Mouse (Mus musculus): ENCODE results near the gene Dll3.

Dll3 gene

DNA sequence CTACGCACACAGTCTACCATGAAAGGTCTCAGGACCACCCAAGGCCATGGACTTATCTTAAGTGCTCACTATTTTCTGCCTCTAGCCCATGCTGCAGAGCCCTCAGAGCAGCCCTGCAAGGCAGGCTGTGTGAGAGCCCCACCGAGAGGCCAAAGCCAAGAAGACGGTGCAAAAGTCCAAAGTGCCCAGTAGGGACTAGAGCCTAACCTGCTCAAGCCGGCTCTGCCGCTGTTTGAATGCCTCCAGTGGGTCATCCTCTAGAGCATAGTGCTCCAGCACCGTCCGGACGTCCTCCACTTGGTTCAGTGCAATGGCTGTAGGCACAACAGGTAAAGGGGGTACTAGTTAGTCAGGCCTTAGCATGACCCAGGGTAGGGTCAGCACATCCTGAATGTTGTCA is 4.2 kb upstream of the Dll3 start:
- no peak for DNase-seq

GRCm38 (mm10) chr7:28305641-28306040 is 3.6 kb upstream of the Dll3 start:
- DNase-seq: no peak

GRCm38 (mm10) chr7:28298837-28299625 is 3.0 kb downstream of the Dll3 start:
- DNase-seq: peak; percentile 63

DNA sequence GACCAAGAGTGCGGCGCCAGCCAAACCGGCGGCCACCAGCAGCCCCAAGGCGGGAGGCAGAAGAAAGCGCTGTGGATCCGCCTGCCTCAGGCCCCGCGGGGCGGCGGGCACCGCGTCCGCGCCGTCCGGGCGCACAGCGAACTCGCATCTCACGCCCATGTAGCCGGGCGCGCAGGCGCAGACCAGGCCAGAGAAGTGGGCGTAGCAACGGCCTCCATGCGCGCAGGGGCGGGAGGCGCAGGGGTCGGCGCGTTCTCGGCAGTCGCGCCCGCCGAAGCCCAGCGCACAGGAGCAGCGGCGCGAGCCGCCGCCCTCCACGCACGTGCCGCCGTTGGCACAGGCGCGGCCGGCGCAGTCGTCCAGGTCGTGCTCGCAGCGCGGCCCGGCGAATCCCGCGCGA is 7.6 kb downstream of the Dll3 start:
- peak; percentile 41 for DNase-seq

DNA sequence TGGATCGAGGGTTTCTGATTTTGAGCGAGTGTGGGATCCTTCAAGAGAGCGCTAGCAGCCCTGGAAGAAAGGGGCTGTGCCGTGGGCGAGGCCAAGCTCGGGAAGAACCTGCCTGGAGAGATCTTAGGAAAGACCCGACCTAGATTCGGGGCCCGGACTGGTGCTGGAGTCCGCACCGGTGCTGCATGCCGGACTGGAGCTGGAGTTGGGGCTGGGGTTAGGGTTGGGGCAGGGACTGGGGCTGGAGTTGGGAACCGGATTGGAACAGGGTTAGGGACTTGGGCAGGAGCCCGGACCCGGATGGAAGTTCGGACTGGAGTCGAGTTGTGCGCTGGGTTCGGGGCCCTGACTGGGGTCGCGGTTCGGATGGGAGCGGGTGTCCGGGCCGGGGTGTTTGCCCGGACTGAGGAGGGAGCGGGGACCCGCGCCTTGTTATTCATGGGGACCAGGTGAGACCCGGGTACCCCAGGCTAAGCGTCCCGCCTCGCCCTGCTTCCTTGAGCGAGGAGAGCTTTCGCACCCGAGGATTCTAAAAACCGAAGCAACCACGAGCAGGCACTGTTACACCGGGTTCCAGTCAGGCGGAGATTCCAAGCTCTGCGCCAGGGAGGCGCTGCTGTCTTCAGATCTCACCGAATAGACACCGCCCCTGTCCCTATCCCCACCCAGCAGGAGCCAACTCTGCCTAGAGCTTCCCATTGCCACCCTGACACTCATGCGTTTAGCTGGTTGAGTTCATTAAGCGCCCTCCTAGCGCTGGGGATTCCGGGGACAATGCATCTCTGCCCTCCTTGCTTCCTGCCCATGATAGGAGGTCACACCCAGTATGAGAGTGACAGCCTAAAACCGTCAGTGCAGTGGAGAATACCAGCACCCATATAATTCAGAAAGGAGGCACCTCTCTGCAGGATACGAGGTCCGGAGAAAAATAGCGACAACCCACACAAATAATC is 11.1 kb downstream of the Dll3 start, which contains the start of gene Selenov:
Gene Selenov (minus strand): TSS at position 549 of the 953 bp plus-strand sequence.
- no peak for DNase-seq

- no peak for DNase-seq
These were observed 11.9 kb downstream of the Dll3 start for GRCm38 (mm10) chr7:28290165-28290564.

GRCm38 (mm10) chr7:28280630-28281029 is 21.4 kb downstream of the Dll3 start:
- DNase-seq: no peak

DNA sequence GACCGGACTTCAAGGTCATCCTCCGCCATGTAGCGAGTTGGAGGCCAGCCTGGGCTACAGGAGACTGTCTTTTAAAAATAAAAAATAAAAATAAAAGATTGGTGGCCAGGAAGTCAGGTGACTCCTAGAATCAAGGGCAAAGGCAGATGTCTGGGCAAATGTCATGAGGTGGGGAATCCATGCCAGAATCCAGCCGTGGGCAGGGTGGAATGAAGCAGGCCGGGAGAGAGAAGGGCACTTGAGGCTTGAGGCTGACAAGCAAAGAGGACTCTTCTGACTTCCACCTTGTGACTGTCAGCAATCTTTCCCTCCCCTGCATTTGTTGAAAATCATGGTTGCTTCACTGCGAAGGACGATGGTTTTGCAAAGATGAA is 23.8 kb downstream of the Dll3 start:
- DNase-seq: peak; percentile 41

DNA sequence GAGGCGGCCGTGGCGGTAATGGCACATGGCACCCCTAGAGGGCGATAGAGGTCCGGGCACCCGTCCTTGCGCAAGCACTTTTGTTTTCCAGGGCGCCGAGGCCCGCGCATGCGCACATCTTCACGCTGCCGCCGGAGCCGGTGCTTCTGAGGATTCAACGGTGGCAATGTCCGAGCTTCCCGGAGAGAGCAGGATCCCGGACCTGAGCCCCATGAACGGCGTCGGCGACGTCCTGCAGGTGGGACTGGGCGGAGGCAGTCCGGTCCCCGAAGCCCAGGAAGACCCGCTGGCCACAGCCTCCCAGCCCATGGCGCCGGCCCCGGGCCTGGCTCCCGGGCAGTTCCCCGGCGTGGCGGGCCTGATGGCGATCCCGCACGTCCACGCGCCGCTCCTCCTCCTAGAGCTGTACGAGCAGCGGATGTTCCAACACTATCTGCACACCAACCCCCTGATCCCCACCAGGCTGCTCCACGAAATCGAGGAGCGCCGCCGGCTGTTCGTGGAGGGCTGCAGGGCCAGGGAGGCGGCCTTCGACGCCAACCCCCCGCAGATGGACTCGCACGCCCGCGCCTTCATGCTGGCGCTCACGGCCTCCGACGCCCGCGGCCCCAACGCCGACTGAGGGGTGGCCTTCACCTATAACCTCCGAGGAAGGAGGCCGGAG is 24.3 kb downstream of the Dll3 start, which contains the start of gene Eid2b:
Gene Eid2b (plus strand): TSS at position 125 of the 664 bp plus-strand sequence.
- peak; percentile 95 for DNase-seq

- no peak for DNase-seq
These were observed 24.8 kb downstream of the Dll3 start for GRCm38 (mm10) chr7:28277237-28277614.

DNA sequence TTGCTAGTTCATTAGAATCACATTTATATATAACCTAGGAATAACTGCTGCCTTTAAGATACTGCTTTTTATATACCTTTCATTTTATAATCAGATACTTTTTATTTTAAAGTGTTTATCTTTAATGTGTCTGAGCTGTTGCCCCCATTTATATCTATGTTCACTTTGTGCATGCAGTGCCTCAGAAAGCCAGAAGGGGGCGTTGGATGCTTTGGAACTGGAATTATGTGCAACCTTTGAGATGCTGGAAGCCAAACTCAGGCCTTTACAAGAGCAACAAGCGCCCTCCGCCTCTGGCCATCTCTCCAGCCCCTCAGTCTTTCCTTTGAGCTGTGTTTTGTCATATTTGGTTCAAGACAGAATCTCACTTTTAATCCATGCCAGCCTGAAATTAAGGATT is 30.3 kb downstream of the Dll3 start:
- no peak for DNase-seq

- no peak for DNase-seq
These were observed 32.7 kb downstream of the Dll3 start for GRCm38 (mm10) chr7:28269355-28269754.

- DNase-seq: no peak
These were observed 33.5 kb downstream of the Dll3 start for GRCm38 (mm10) chr7:28268576-28268975.

DNA sequence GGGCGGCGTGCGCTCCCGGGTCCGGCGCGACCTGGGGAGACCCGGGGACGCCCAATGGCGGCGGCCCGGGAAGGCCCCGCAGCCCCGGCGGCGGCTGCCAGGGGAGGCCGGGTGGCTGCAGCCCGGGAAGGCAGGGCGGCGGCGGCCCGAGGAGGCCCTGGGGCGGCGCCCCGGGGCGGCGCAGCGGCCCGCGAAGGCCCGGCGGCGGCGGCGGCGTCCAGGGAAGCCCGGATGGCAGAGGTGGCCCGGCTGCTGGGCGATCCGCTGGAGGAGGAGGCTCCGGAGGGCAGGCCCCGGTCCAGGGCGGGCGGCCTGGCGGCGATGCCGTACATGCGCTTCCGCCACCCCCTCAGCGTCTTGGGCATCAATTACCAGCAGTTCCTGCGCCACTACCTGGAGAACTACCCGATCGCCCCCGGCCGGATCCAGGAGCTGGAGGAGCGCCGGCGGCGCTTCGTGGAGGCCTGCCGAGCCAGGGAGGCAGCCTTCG is 34.0 kb downstream of the Dll3 start:
- peak; percentile 69 for DNase-seq

DNA sequence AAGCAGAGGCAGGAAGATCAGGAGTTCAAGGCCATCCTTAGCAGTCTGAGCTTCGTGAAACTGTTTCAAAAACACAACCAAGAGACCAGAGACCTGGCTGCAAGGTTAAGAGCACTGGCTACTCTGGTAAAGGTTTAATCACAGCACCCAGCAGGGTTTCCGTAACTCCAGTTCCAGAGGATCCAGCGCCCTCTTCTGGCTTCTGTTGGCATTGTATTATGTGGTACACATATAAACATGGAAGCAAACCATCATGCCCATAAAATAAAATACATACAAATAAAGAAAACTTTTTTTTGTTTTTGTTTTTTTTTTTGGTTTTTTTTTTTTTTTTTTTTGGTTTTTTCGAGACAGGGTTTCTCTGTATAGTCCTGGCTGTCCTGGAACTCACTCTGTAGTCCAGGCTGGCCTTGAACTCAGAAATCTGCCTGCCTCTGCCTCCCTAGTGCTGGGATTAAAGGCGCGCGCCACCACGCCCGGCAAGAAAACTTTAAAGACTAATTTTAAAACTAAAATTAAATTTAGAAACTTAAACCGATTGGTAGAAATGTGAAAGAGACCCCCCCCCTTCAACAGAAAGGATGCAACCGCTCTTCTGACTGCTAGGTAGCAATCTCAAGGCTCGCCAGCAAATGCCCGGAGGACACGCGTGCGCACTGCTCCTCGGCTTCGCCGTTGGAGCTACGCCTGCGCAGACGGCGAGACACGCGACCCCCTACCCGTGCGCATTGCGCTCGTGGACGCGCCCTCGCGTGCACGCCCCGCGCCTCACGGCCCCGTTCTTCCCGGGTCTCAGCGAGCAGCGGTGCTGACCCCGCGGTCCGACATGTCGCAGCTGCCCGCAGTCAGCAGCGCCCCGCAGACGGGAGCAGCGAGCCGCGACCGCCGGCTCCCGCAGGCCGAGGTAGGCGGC is 34.7 kb downstream of the Dll3 start, which contains the start of gene Eid2:
Gene Eid2 (plus strand): TSS at position 753 of the 913 bp plus-strand sequence.
- peak; percentile 93 for DNase-seq

GRCm38 (mm10) chr7:28265391-28265790 is 36.6 kb downstream of the Dll3 start:
- no peak for DNase-seq

DNA sequence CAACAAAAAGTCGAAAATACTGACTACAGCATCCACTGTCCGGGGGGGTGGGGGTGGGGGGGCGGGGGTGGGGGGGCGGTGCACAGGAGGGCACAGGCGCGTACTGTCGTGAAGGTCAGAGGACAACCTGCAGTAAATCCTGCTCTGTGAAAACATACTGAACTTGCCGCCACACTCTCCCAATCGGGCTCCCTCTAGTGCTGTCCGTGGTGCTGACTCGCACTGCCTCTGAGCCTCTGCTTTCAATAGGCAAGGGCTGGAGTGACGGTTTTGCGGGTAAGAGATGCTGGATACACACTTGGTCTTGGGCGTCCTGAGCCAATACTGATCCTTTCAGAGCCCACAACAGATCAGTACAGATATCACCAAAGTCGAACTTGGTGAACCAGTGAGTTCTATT is 38.3 kb downstream of the Dll3 start:
- DNase-seq: no peak

DNA sequence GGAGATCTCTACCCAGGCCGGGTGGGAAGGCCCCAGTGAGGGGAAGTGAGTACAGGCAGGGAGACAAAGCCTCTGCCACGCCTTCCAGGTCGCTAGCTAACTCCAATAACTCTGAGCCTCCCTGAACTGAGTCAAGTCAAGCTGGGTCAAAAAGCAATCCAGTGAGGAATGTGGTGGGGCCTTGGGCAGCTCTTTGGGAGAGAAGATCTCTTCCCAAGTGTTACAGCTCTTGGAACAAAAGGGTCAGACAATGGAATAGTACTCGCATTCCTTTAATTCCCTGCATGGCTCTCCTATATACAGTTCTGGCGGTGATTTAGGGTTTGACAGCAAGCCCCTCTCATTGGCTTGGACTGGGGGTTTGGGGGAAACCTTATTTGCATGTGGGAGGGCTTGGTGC is 39.2 kb downstream of the Dll3 start:
- DNase-seq: no peak

DNA sequence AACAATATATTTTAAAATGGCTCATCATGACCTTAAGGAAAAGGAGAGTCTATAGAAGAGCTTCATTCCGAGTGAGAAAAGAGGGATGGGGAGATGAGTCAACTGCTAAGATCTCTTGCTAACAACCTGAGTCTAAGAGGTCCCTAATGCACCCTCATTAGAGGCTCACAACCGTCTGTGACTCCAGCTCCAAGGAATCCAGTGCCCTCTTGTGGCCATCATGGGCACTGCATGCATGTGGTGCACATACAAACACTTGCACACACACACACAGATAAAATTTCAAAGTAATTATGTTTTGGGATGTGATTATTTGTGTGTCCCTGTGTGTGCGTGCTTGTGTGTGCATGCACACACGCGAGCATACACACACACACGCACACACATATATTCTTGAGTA is 46.6 kb downstream of the Dll3 start:
- DNase-seq: no peak

DNA sequence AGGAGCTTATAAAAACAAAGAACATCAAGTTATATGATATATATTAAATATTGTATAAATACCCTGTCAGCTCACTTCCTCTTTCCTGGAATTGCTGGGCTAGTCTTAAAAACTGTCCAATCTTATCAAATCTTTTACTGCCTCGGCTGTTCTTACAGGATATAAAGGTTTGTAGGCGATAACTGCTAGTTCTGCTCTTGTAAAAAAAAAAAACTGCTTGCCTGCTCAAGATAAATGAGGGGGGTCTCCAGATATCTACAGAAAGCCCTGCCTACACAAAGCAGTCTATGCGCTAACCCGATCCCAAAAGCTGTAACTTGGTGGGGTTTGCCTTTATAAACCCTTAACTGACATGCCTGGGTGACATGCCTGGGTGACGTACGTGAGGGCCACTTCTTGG is 47.4 kb downstream of the Dll3 start:
- DNase-seq: no peak

DNA sequence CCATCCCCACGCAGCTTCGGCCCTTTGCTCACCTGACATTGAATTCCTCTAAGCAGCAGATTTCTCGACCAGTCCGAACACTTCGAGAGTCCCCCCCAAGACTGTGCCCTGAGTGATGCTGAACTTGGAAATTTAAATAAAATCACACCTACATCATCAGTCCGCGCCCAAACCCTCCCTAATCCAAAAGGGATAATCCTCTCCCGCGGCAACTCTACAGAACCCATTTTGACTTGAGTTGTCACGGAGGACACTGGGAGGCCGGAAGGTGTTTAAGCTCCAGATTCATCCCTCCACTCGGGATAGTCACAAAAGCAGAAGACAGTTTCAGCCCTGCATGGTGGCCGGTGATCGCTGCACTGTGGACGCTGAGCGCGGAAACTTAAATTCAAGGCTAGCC is 50.1 kb downstream of the Dll3 start:
- DNase-seq: no peak

DNA sequence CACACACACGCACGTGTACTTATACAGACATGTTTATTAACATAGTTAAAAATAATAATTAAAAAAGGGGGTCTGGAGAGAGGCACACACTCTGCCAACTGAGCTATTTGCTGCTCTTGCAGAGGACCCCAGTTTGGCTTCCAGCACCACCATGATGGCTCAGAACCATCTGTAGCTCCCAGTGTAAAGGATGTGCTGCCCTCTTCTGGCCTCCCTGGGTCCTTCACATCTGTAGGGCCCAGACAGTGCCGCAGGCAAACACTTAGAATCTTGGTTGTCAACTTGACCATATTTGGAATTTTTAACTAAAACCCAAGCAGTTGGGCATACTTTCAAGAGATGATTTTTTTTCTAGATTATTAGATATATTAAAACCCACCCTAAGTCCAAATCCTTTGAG is 53.1 kb downstream of the Dll3 start:
- no peak for DNase-seq
